Mouse (Mus musculus) liver, embryonic 14.5 days (tissue): ENCODE measurements around the gene Tuba3a. TPM values are rescaled to one million over a fixed set of nuclear protein-coding genes. Genes with fewer than 3 reads are reported as not detected.
A peak's percentile ranks its signal among the peaks of the same experiment; 100 is the strongest.

Experiments
- ATAC-seq: fragments of 200-750 bp; cut with Nextera tagmentation; 2 replicates; pipeline ENCODE4 v1.8.0; 2017; ENCODE audit warnings: moderate number of reproducible peaks, mild to moderate bottlenecking, moderate library complexity; ENCODE audit not compliant: insufficient read depth
- DNase-seq, 3 experiments: peaks; one replicate each; pipeline ENCODE4 v3.0.0-alpha.2; 2012 to 2013; ENCODE audit warnings: low read depth in 3 of 3, low spot score in 3 of 3
- H3K27ac ChIP-seq: fragments of 300-500 bp; sonication (generic); 2 replicates; pipeline ENCODE4 v1.5.1; 2014; ENCODE audit warnings: moderate library complexity, mild to moderate bottlenecking, control low read depth, inconsistent platforms
- H3K27me3 ChIP-seq: fragments of 300-500 bp; sonication (generic); 2 replicates; pipeline ENCODE4 v1.6.1; 2014; ENCODE audit warnings: mild to moderate bottlenecking, low read length, moderate library complexity; ENCODE audit not compliant: control insufficient read depth, insufficient read depth
- H3K36me3 ChIP-seq: fragments of 300-500 bp; sonication (generic); replicated peaks from 2 replicates; pipeline ENCODE4 v1.6.1; 2014; ENCODE audit warnings: low read depth; ENCODE audit not compliant: control insufficient read depth, insufficient read depth
- H3K4me1 ChIP-seq, 2 experiments: fragments of 200-500 bp in 1 of 2; fragments of 300-500 bp in 1 of 2; sonication (generic) in 1 of 2; replicated peaks; 2 replicates each; pipeline ENCODE4 v1.6.1; 2012 to 2014; ENCODE audit warnings: antibody characterized with exemption in 1 of 2, inconsistent platforms in 1 of 2, low read length in 1 of 2; ENCODE audit not compliant: control insufficient read depth in 2 of 2, insufficient read depth in 2 of 2
- H3K4me2 ChIP-seq: fragments of 300-500 bp; sonication (generic); 2 replicates; pipeline ENCODE4 v1.6.1; 2014; ENCODE audit warnings: low read depth, mild to moderate bottlenecking, control low read depth, moderate library complexity
- H3K4me3 ChIP-seq, 2 experiments: fragments of 200-500 bp in 1 of 2; fragments of 300-500 bp in 1 of 2; sonication (generic) in 1 of 2; 2 replicates each; pipeline ENCODE4 v1.5.1; 2012 to 2014; ENCODE audit warnings: low read depth in 2 of 2, low read length in 2 of 2, mild to moderate bottlenecking in 2 of 2, control low read depth in 1 of 2, inconsistent platforms in 1 of 2, moderate library complexity in 1 of 2; ENCODE audit not compliant: insufficient read depth in 1 of 2
- H3K9ac ChIP-seq: fragments of 300-500 bp; sonication (generic); replicated peaks from 2 replicates; pipeline ENCODE4 v1.6.1; 2014; ENCODE audit warnings: mild to moderate bottlenecking, control low read depth, moderate library complexity
- H3K9me3 ChIP-seq: fragments of 300-500 bp; sonication (generic); 2 replicates; pipeline ENCODE4 v1.6.1; 2016; ENCODE audit warnings: low read length, mixed read lengths; ENCODE audit not compliant: control insufficient read depth
- CTCF ChIP-seq: IDR thresholded peaks from 2 replicates; pipeline ENCODE4 v1.5.1; 2016; ENCODE audit warnings: antibody characterized with exemption, low read depth, control low read depth
- EP300 ChIP-seq: IDR thresholded peaks from 2 replicates; pipeline ENCODE4 v1.6.1; 2016; ENCODE audit warnings: antibody characterized with exemption, low read depth
- WGBS: fragments of 180-500 bp; shearing (Covaris S2); extraction: QIAGEN DNeasy Blood & Tissue Kit; methylation state at CpG from one replicate; pipeline ENCODE4 v1.1.7; 2014; ENCODE audit not compliant: insufficient replicate concordance; 5-methylcytosine and 5-hydroxymethylcytosine counted together
- microRNA-seq: library from miRNA; unstranded; fragments of <30 nt; microRNA quantifications from one replicate; pipeline ENCODE4, GENCODE M21; 2016
- polyA plus RNA-seq, 2 experiments: library from polyadenylated mRNA; depleted of rRNA in 1 of 2; stranded (reverse) in 1 of 2; unstranded in 1 of 2; fragments of >200 nt; fragmentation: Nextera tagmentation in 1 of 2; extraction: Ambion mirVana in 1 of 2; gene quantifications; 2 replicates each; pipeline versions ENCODE4 v1.2.1 to v1.2.3; 2012 to 2014

The Tuba3a gene
- polyA plus RNA-seq, 2 experiments: not detected

DNA sequence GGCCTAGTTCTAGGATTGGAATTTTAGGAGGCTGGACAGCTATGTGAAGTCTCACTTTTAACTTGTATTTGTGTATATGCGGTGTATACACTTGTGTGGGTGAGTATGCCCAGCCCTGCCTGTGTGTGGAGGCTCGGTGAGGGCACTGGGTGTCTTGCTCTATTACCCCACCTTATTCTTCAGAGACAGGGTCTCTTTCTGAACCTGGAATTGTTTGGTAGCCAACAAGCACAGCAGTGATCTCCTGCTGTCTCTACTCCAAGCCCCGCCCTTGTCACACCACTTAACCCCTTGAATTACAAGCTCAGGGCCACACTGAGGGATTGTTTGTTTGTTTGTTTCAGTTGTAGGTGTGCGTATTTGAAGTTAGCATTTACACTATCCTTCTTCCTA is 53.8 kb downstream of the Tuba3a start:
- Histone ChIP-seq H3K27me3 (no peaks in the 10 kb centered on the region), H3K36me3 (no peaks in the 10 kb centered on the region), H3K27ac (peak overlapping the region; percentile 73), H3K9me3 (no peaks in the 10 kb centered on the region), H3K4me2 (peak overlapping the region; percentile 67), H3K4me1 (peaks cover 7 to 8% of the 10 kb centered on the region in 2 experiments), H3K9ac (peak overlapping the region; percentile 68), H3K4me3 (peak overlapping the region; percentile 67 to 96)
- peak; percentile 34 for ATAC-seq
- no peak for TF ChIP-seq CTCF
- TF ChIP-seq EP300: no peak
- no peak for DNase-seq
- 22% methylated on average over 4 of the region's 4 CpGs for WGBS

DNA sequence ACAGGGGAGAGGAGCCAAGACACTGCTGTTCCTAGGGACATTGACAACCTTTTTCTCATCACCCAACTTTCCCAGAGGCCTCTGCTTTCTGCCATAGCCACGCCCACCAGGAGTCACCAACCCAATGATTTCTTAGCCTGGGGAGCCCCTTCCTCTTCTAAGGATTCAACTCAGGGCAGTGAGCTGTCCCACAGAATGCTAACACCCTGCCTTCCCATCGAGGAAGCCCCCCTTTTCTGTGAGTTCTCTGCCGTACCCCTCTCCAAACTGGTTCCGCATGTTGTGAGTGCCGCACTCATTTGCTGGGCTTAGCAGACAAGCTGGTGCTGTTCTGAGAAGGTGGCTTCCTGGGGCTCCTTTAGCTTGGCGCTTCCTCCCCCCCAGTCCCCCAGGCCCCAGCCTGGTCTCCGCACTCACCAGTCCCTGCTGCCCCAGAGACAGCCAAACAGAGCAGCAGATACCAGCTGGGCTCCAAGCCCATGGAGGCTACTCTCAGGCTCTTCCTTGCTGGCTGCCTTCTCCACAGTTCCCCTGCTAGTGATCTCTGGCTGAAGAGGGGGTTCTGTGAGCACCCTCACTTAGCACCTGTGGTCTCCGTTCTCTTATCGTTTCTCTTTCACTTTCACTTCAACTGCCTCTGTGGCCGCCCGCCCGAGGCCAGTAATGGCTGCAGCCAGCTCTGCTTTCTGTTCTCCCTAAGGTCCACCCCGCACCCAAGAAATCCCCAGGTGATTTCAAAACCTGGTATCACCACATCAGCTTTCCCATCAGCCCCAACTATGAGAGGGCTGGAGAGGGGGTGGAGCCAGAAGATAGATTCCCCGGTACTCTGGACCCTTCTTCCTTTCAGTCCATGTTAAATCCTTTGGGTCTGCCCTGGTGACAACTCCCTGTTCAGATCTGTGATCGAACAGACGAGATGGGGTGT is 54.5 kb downstream of the Tuba3a start, which contains the start of gene Tapbpl:
TSS of gene Tapbpl (minus strand) at position 744 of the 928 bp plus-strand sequence.
- Histone ChIP-seq H3K36me3 (no peaks in the 10 kb centered on the region), H3K27ac (peak within 1 kb of the TSS; percentile 73), H3K27me3 (no peaks in the 10 kb centered on the region), H3K4me1 (peaks cover 7 to 8% of the 10 kb centered on the region in 2 experiments), H3K4me2 (peak within 1 kb of the TSS; percentile 67), H3K9ac (peak within 1 kb of the TSS; percentile 68), H3K9me3 (no peaks in the 10 kb centered on the region), H3K4me3 (peak within 1 kb of the TSS; percentile 67 to 96)
- 2% methylated on average over 16 of the region's 16 CpGs for WGBS
- no peak for TF ChIP-seq CTCF
- no peak for TF ChIP-seq EP300
- DNase-seq (peak in 1 of 3 experiments; percentile 49), ATAC-seq (peak; percentile 55)

- TF ChIP-seq EP300 (no peak), CTCF (no peak)
- Histone ChIP-seq H3K36me3 (no peaks in the 10 kb centered on the region), H3K4me3 (no peak overlapping the region), H3K27ac (no peak overlapping the region), H3K4me2 (peak overlapping the region; percentile 67), H3K9ac (no peak overlapping the region), H3K4me1 (peaks cover 7 to 8% of the 10 kb centered on the region in 2 experiments), H3K9me3 (no peaks in the 10 kb centered on the region), H3K27me3 (no peaks in the 10 kb centered on the region)
- 65% methylated on average over 9 of the region's 9 CpGs for WGBS
- no peak for DNase-seq
- ATAC-seq: no peak
Measured at GRCm38 (mm10) chr6:125230571-125230970, 55.3 kb downstream of the Tuba3a start.

Small RNA genes within 50 kb of the gene (microRNA-seq; reads per million reads assigned to microRNA genes)
- gene Mir8113: not detected

Other genes starting within 250 kb of the Tuba3a start
- gene Ing4, start 246.3 kb downstream of the Tuba3a start, polyA plus RNA-seq (2012; rRNA removed): 14.1 and 17.9 TPM in 2 replicates
- 17.2 and 21.9 TPM in 2 replicates for gene Ing4, start 246.3 kb downstream of the Tuba3a start, polyA plus RNA-seq (2014; fragmentation: Nextera tagmentation; extraction: Ambion mirVana)
- 2.1 and 3.1 TPM in 2 replicates for gene Acrbp, start 236.4 kb downstream of the Tuba3a start, polyA plus RNA-seq (2012; rRNA removed)
- 1.3 and 2.0 TPM in 2 replicates for gene Acrbp, start 236.4 kb downstream of the Tuba3a start, polyA plus RNA-seq (2014; fragmentation: Nextera tagmentation; extraction: Ambion mirVana)
- gene Lpar5, start 218.1 kb downstream of the Tuba3a start, polyA plus RNA-seq (2012; rRNA removed): 1.6 and 1.8 TPM in 2 replicates
- 0.68 and 1.0 TPM in 2 replicates for gene Lpar5, start 218.1 kb downstream of the Tuba3a start, polyA plus RNA-seq (2014; fragmentation: Nextera tagmentation; extraction: Ambion mirVana)
- 13.9 and 24.7 TPM in 2 replicates for gene Chd4, start 190.1 kb downstream of the Tuba3a start, polyA plus RNA-seq (2012; rRNA removed)
- 19.7 and 24.3 TPM in 2 replicates for gene Chd4, start 190.1 kb downstream of the Tuba3a start, polyA plus RNA-seq (2014; fragmentation: Nextera tagmentation; extraction: Ambion mirVana)
- gene Nop2, start 154.1 kb downstream of the Tuba3a start, polyA plus RNA-seq (2012; rRNA removed): 18.9 and 24.5 TPM in 2 replicates
- gene Nop2, start 154.1 kb downstream of the Tuba3a start, polyA plus RNA-seq (2014; fragmentation: Nextera tagmentation; extraction: Ambion mirVana): 33.1 and 33.7 TPM in 2 replicates
- gene Iffo1, start 140.8 kb downstream of the Tuba3a start, polyA plus RNA-seq (2012; rRNA removed): 4.8 and 6.0 TPM in 2 replicates
- gene Iffo1, start 140.8 kb downstream of the Tuba3a start, polyA plus RNA-seq (2014; fragmentation: Nextera tagmentation; extraction: Ambion mirVana): 1.8 and 3.7 TPM in 2 replicates
- 1,485 and 1,875 TPM in 2 replicates for gene Gapdh, start 119.6 kb downstream of the Tuba3a start, polyA plus RNA-seq (2012; rRNA removed)
- 960 and 1,040 TPM in 2 replicates for gene Gapdh, start 119.6 kb downstream of the Tuba3a start, polyA plus RNA-seq (2014; fragmentation: Nextera tagmentation; extraction: Ambion mirVana)
- gene Ncapd2, start 94.3 kb downstream of the Tuba3a start, polyA plus RNA-seq (2012; rRNA removed): 108 and 148 TPM in 2 replicates
- 66.8 and 80.4 TPM in 2 replicates for gene Ncapd2, start 94.3 kb downstream of the Tuba3a start, polyA plus RNA-seq (2014; fragmentation: Nextera tagmentation; extraction: Ambion mirVana)
- gene Mrpl51, start 94.2 kb downstream of the Tuba3a start, polyA plus RNA-seq (2012; rRNA removed): 22.2 and 50.9 TPM in 2 replicates
- 178 and 182 TPM in 2 replicates for gene Mrpl51, start 94.2 kb downstream of the Tuba3a start, polyA plus RNA-seq (2014; fragmentation: Nextera tagmentation; extraction: Ambion mirVana)
- 2.8 and 3.5 TPM in 2 replicates for gene Vamp1, start 70.5 kb downstream of the Tuba3a start, polyA plus RNA-seq (2012; rRNA removed)
- gene Vamp1, start 70.5 kb downstream of the Tuba3a start, polyA plus RNA-seq (2014; fragmentation: Nextera tagmentation; extraction: Ambion mirVana): 0.83 and 0.94 TPM in 2 replicates
- 4.2 and 5.0 TPM in 2 replicates for gene Tapbpl, start 54.2 kb downstream of the Tuba3a start, polyA plus RNA-seq (2012; rRNA removed)
- gene Tapbpl, start 54.2 kb downstream of the Tuba3a start, polyA plus RNA-seq (2014; fragmentation: Nextera tagmentation; extraction: Ambion mirVana): 4.1 and 4.2 TPM in 2 replicates
- gene Cd27, start 49.0 kb downstream of the Tuba3a start, polyA plus RNA-seq (2012; rRNA removed): 0.68 and 0.91 TPM in 2 replicates
- gene Cd27, start 49.0 kb downstream of the Tuba3a start, polyA plus RNA-seq (2014; fragmentation: Nextera tagmentation; extraction: Ambion mirVana): 0.43 and 0.47 TPM in 2 replicates
- gene Ltbr, start 27.8 kb upstream of the Tuba3a start, polyA plus RNA-seq (2012; rRNA removed): 12.3 and 12.5 TPM in 2 replicates
- 15.2 and 15.7 TPM in 2 replicates for gene Ltbr, start 27.8 kb upstream of the Tuba3a start, polyA plus RNA-seq (2014; fragmentation: Nextera tagmentation; extraction: Ambion mirVana)
- 0.34 and 0.40 TPM in 2 replicates for gene Scnn1a, start 34.6 kb upstream of the Tuba3a start, polyA plus RNA-seq (2012; rRNA removed)
- gene Scnn1a, start 34.6 kb upstream of the Tuba3a start, polyA plus RNA-seq (2014; fragmentation: Nextera tagmentation; extraction: Ambion mirVana): 0.34 and 0.36 TPM in 2 replicates
- 15.4 and 16.8 TPM in 2 replicates for gene Tnfrsf1a, start 63.3 kb upstream of the Tuba3a start, polyA plus RNA-seq (2012; rRNA removed)
- gene Tnfrsf1a, start 63.3 kb upstream of the Tuba3a start, polyA plus RNA-seq (2014; fragmentation: Nextera tagmentation; extraction: Ambion mirVana): 19.8 and 21.1 TPM in 2 replicates
- gene Plekhg6, start 94.8 kb upstream of the Tuba3a start, polyA plus RNA-seq (2012; rRNA removed): 0.39 and 0.48 TPM in 2 replicates
- 0.38 and 0.47 TPM in 2 replicates for gene Plekhg6, start 94.8 kb upstream of the Tuba3a start, polyA plus RNA-seq (2014; fragmentation: Nextera tagmentation; extraction: Ambion mirVana)
- 52.5 and 62.6 TPM in 2 replicates for gene Cd9, start 208.7 kb upstream of the Tuba3a start, polyA plus RNA-seq (2012; rRNA removed)
- gene Cd9, start 208.7 kb upstream of the Tuba3a start, polyA plus RNA-seq (2014; fragmentation: Nextera tagmentation; extraction: Ambion mirVana): 96.8 and 105 TPM in 2 replicates